Mouse (Mus musculus) ES-Bruce4 (cell line): ENCODE data around the gene Ifitm3.

ENCODE experiments used
- CTCF ChIP-seq: IDR thresholded peaks from one replicate; pipeline ENCODE4 v1.8.1; 2011; ENCODE audit warnings: low read depth, low read length
- EP300 ChIP-seq: IDR thresholded peaks from 2 replicates; pipeline ENCODE4 v1.6.1; 2011; ENCODE audit warnings: low read depth, low read length; ENCODE audit not compliant: insufficient read depth
- POLR2A ChIP-seq: IDR thresholded peaks from one replicate; pipeline ENCODE4 v1.8.1; 2011; ENCODE audit warnings: low read length; ENCODE audit not compliant: insufficient read depth

- TF ChIP-seq EP300 (no peak), CTCF (no peak), POLR2A (no peak)
These were observed 20.4 kb downstream of the Ifitm3 start for GRCm38 (mm10) chr7:140990185-140990584.
